Mouse (Mus musculus): ENCODE data around the gene Olfr801.

Olfr801 gene

GRCm38 (mm10) chr10:129673765-129674164 is at the start of gene Olfr801:
Gene Olfr801, minus strand, starts transcription at chr10:129673865.
- no peak for DNase-seq (ENCODE audit: low read depth, low spot score)

DNA sequence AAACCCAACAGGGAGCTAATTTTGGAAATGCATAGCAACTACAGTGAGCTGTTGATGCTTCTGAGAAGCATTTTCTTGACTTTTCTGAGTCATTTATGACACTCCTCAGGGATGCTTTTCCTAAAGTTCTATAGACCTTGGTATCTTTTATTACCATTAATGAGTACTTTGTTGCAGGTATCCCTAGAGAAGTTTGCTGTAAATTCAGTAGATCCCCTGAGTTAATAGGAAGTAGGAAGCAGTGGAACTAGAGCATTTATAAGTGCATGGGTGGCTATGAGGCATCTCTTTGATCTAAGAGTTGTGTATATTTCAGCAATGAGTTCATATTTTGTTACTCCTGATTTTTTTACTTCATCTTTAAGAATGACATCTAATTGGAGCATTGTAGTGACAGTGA is 29.2 kb upstream of the Olfr801 start, which contains the start of gene Olfr804:
Olfr804 (plus strand) TSS at position 301 of the 400 bp plus-strand sequence.
- DNase-seq (ENCODE audit: low read depth, low spot score): no peak

DNA sequence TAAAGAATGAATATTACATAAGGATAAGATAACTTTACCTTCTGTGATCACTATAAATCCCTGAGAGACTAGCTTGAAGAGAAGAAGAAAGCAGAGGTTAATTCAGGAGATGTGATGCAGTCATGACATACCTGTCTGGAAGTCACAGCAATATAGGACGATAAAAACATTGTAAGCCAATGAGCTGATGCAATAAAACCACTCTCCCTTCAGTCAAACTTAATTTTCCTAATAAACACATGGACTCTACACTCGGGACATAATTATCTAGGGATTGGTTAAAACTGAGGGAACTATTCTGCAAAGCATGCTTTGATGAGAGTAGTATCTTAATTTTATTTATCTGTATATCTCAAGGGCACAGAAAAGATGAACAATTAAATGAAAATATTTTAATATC is 20.5 kb upstream of the Olfr801 start, which contains the start of gene Olfr803:
Olfr803 (minus strand) TSS at position 101 of the 400 bp plus-strand sequence.
- no peak for DNase-seq (ENCODE audit: low read depth, low spot score)

DNA sequence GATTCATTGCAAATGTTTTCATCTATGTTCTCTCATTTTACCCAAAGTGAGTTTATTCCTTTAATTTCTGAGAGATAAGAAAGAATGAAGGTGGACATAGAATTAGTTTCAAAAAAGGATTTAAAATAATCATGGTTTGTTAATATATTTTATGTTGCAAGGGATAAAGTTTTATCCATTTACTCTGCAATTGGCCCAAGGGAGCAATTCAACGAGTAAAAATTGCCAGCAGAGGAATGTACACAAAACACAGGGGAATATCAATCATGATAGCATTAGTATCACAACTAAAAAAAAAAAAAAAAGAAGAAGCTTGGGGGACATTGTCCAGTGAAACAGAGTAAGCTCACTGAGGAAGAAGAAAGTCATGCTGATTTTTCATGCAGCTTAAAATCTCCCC is 14.4 kb upstream of the Olfr801 start, which contains the start of gene Olfr802:
Olfr802 (minus strand) TSS at position 101 of the 400 bp plus-strand sequence.
- DNase-seq (ENCODE audit: low read depth, low spot score): no peak

DNA sequence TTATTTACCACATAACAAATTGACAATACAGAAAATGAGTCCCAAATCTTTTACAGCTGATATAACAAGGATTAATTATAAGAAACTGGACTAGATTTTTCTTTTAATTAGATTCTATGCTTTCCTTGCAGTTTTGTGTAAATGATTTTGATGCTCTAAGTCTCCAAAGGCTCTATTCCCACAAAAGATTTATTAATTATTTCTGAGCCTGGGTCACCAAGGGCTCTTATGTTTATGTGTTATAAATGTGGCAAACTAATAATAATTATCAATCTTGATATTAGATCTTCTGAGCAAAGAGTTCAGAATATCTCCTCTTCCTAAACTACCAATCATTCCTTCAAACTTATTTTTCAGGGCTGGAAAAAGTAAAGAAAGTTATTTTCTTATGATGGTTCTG is 16.3 kb downstream of the Olfr801 start, which contains the start of gene Olfr800:
Olfr800 (plus strand) TSS at position 301 of the 400 bp plus-strand sequence.
- DNase-seq (ENCODE audit: low read depth, low spot score): no peak

DNA sequence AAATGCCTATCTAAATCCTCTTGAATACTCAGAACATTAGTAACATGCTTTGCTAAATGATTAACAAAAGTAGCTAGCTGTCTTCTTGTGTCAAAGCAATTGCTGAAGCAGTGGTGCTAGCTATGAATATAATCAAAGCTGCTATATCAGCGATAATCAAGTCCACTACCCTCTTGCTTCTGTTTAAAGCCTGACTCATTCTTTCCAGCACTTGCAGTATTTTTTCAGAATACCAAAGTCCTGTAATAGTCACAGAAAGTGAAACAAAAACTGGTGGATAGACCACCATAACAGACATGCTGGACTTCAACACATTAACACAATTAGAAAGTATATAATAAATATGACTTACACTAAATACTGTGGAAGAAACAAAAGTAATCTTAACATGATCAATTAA is 21.9 kb downstream of the Olfr801 start:
- no peak for DNase-seq (ENCODE audit: low read depth, low spot score)

- no peak for DNase-seq (ENCODE audit: low read depth, low spot score)
Observed at GRCm38 (mm10) chr10:129637184-129637583, 36.5 kb downstream of the Olfr801 start, which contains the start of gene Olfr799. Gene Olfr799, plus strand, starts transcription at chr10:129637484.

DNA sequence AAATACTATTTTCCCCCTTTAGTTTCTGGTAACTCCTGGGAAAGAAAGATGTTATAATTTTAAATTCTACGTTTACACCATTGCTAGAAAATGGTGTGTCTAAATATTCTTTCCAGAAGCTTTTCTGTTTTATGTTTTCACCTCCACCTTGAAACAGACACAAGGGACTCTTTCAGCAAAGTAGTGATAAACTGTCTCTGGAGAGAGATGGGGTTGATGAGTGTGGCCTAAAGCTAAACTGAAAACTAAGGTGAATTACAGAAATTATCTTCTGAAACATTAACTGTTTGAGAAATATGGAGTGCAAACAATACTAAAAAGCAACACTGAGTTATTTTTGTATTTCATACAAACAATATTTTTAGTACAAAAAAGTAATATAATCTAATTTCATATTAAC is 45.8 kb downstream of the Olfr801 start, which contains the start of gene Olfr798:
Olfr798 (minus strand) TSS at position 101 of the 400 bp plus-strand sequence.
- no peak for DNase-seq (ENCODE audit: low read depth, low spot score)

DNA sequence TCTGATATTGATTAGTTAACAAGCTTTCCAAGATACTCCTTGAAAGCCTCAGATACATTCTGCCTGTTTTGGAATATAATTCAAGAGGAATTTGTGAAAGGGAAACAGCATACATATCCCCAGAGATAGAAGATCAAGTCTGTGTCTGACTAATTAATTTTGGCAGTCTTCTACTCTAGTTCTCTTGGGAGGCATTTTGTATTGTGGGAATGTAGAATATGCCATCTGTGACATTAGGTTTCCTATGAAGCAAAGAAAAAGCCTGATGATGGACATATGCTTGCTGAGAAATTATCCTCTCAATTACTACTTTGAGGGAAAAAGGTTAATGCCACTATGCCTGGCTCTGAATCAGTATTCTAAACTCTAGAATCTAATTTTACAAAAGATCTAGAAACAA is 50.4 kb downstream of the Olfr801 start:
- no peak for DNase-seq (ENCODE audit: low read depth, low spot score)

DNA sequence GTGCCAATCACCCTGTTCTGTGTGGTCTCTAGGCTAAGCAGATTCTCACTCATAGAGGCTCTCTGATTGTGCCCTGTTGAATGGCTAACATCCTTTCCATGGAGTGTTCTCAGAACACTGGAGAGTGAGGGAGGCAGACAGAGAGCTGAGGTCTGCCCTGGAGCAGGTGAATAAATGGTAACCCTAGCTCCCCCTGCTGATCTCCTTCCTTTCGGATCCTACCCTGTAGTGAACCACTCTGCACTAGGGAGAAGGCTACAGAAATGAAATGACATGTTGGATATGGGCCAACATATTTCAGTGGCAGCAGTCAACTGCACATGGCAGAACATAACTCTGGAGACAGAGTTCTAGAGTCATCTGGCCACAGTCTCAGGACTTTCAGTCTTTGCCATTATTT is 51.9 kb downstream of the Olfr801 start:
- no peak for DNase-seq (ENCODE audit: low read depth, low spot score)
